Mouse (Mus musculus): Measurements from ENCODE around the gene Phykpl. TPM values are rescaled to one million over a fixed set of nuclear protein-coding genes. Genes with fewer than 3 reads are reported as not detected.

The Phykpl gene
- polyA plus RNA-seq, 1 experiment from 2014 or later: 15.9 TPM

GRCm38 (mm10) chr11:51653736-51654135, 69.2 kb downstream of the Phykpl start:
- WGBS: 92% methylated on average over 6 of the region's 6 CpGs

More at GRCm38 (mm10) chr11:51653736-51654135, 69.2 kb downstream of the Phykpl start:
- Histone ChIP-seq H3K4me3 (no peak overlapping the region), H3K4me1 (peaks cover 33% of the 10 kb centered on the region), H3K9me3 (no peaks in the 10 kb centered on the region), H3K36me3 (replicated peaks) (no peaks in the 10 kb centered on the region), H3K27ac (no peak overlapping the region), H3K27me3 (ENCODE audit: poor library complexity, severe bottlenecking) (peaks cover 32% of the 10 kb centered on the region)
- no peak for DNase-seq (ENCODE audit: extremely low spot score, low spot score)

Other genes with a start within 250 kb of the Phykpl start
- gene Hnrnpab, start 22.1 kb downstream of the Phykpl start, polyA plus RNA-seq (2016; fragmentation: Nextera tagmentation; extraction: Ambion mirVana): 597 and 634 TPM in 2 replicates
- 273 and 279 TPM in 2 replicates for gene Nhp2, start 35.0 kb downstream of the Phykpl start, polyA plus RNA-seq (2016; fragmentation: Nextera tagmentation; extraction: Ambion mirVana)
- gene Rmnd5b, start 51.1 kb downstream of the Phykpl start, polyA plus RNA-seq (2016; fragmentation: Nextera tagmentation; extraction: Ambion mirVana): 37.2 and 39.1 TPM in 2 replicates
- 19.4 and 21.1 TPM in 2 replicates for gene N4bp3, start 66.1 kb downstream of the Phykpl start, polyA plus RNA-seq (2016; fragmentation: Nextera tagmentation; extraction: Ambion mirVana)
- gene D930048N14Rik, start 66.2 kb downstream of the Phykpl start, polyA plus RNA-seq (2016; fragmentation: Nextera tagmentation; extraction: Ambion mirVana): 1.6 and 2.0 TPM in 2 replicates
- 78.4 and 78.7 TPM in 2 replicates for gene 0610009B22Rik, start 104.1 kb downstream of the Phykpl start, polyA plus RNA-seq (2016; fragmentation: Nextera tagmentation; extraction: Ambion mirVana)
- gene Sec24a, start 178.9 kb downstream of the Phykpl start, polyA plus RNA-seq (2016; fragmentation: Nextera tagmentation; extraction: Ambion mirVana): 12.8 and 14.0 TPM in 2 replicates
- gene Sar1b, start 178.9 kb downstream of the Phykpl start, polyA plus RNA-seq (2016; fragmentation: Nextera tagmentation; extraction: Ambion mirVana): 112 and 114 TPM in 2 replicates

All from forebrain, embryonic 10.5 days (tissue).